Mouse (Mus musculus): Measurements from ENCODE around the gene Ppp1r32. TPM values are rescaled to one million over a fixed set of nuclear protein-coding genes. Genes with fewer than 3 reads are reported as not detected.

Ppp1r32 gene
- polyA plus RNA-seq, 1 experiment from 2014 or later, result 0.14 TPM

- H3K27me3 ChIP-seq, result peaks cover 48% of the 10 kb centered on the region
- no peak for DNase-seq (ENCODE audit: low read depth, low spot score)
- POLR2A ChIA-PET, result no interaction called here
- in situ Hi-C loops (cut with MboI; ENCODE audit: low pct_unique_long_range_greater_than_20kb), result no loop called here
- no peak for TF ChIP-seq CTCF (IDR thresholded peaks at IDR 0.05)
- CTCF ChIA-PET, result no interaction called here
- ATAC-seq, result no peak
Measured at GRCm38 (mm10) chr19:10429371-10429770, 53.4 kb downstream of the Ppp1r32 start.

- no peak for ATAC-seq
- DNase-seq (ENCODE audit: low read depth, low spot score), result no peak
- POLR2A ChIA-PET, result no interaction called here
- in situ Hi-C loops (cut with MboI; ENCODE audit: low pct_unique_long_range_greater_than_20kb), result no loop called here
- CTCF ChIA-PET, result no interaction called here
- peaks cover 44% of the 10 kb centered on the region for H3K27me3 ChIP-seq
- no peak for TF ChIP-seq CTCF (IDR thresholded peaks at IDR 0.05)
Measured at GRCm38 (mm10) chr19:10427431-10427830, 55.3 kb downstream of the Ppp1r32 start.

- H3K27me3 ChIP-seq, result peaks cover 38% of the 10 kb centered on the region
- no peak for DNase-seq (ENCODE audit: low read depth, low spot score)
- in situ Hi-C loops (cut with MboI; ENCODE audit: low pct_unique_long_range_greater_than_20kb), result no loop called here
- ATAC-seq, result no peak
- ChIA-PET CTCF (no interaction called here), POLR2A (no interaction called here)
- TF ChIP-seq CTCF (IDR thresholded peaks at IDR 0.05), result no peak
Measured at GRCm38 (mm10) chr19:10426793-10427192, 55.9 kb downstream of the Ppp1r32 start.

- ChIA-PET POLR2A (no interaction called here), CTCF (no interaction called here)
- in situ Hi-C loops (cut with MboI; ENCODE audit: low pct_unique_long_range_greater_than_20kb), result no loop called here
- no peak for TF ChIP-seq CTCF (IDR thresholded peaks at IDR 0.05)
- DNase-seq (ENCODE audit: low read depth, low spot score) (no peak), ATAC-seq (no peak)
- peaks cover 38% of the 10 kb centered on the region for H3K27me3 ChIP-seq
Measured at GRCm38 (mm10) chr19:10426312-10426711, 56.4 kb downstream of the Ppp1r32 start.

- H3K27me3 ChIP-seq, result peaks cover 39% of the 10 kb centered on the region
- in situ Hi-C loops (cut with MboI; ENCODE audit: low pct_unique_long_range_greater_than_20kb), result no loop called here
- no peak for ATAC-seq
- DNase-seq (ENCODE audit: low read depth, low spot score), result no peak
- ChIA-PET POLR2A (no interaction called here), CTCF (no interaction called here)
- TF ChIP-seq CTCF (IDR thresholded peaks at IDR 0.05), result no peak
Measured at GRCm38 (mm10) chr19:10425484-10426270, 57.1 kb downstream of the Ppp1r32 start.

- in situ Hi-C loops (cut with MboI; ENCODE audit: low pct_unique_long_range_greater_than_20kb), result no loop called here
- DNase-seq (ENCODE audit: low read depth, low spot score), result no peak
Measured at GRCm38 (mm10) chr19:10424751-10425150, 58.0 kb downstream of the Ppp1r32 start.

More at GRCm38 (mm10) chr19:10424751-10425150, 58.0 kb downstream of the Ppp1r32 start:
- TF ChIP-seq CTCF (IDR thresholded peaks at IDR 0.05), result no peak
- ChIA-PET CTCF (interaction anchor here (1.0 kb wide), 1 partner anchor 84 kb away, joined by 3 read pairs; no protein-coding TSS in a partner anchor), POLR2A (no interaction called here)
- no peak for ATAC-seq
- H3K27me3 ChIP-seq, result peaks cover 33% of the 10 kb centered on the region

Other genes starting within 250 kb of the Ppp1r32 start
- gene Myrf, start 242.2 kb downstream of the Ppp1r32 start, polyA plus RNA-seq (2021), result 0.45 TPM
- gene Dagla, start 178.1 kb downstream of the Ppp1r32 start, polyA plus RNA-seq (2021), result 2.9 TPM
- 4.1 TPM for gene Syt7, start 93.8 kb downstream of the Ppp1r32 start, polyA plus RNA-seq (2021)
- gene Lrrc10b, start 25.5 kb downstream of the Ppp1r32 start, polyA plus RNA-seq (2021), result 0.06 TPM
- gene Cpsf7, start 42.3 kb upstream of the Ppp1r32 start, polyA plus RNA-seq (2021), result 71.9 TPM
- 81.9 TPM for gene Sdhaf2, start 43.2 kb upstream of the Ppp1r32 start, polyA plus RNA-seq (2021)
- 36.5 TPM for gene Tmem216, start 73.3 kb upstream of the Ppp1r32 start, polyA plus RNA-seq (2021)
- gene Cyb561a3, start 94.2 kb upstream of the Ppp1r32 start, polyA plus RNA-seq (2021), result 40.0 TPM
- gene Tmem138, start 94.4 kb upstream of the Ppp1r32 start, polyA plus RNA-seq (2021), result 50.3 TPM
- gene Ddb1, start 122.4 kb upstream of the Ppp1r32 start, polyA plus RNA-seq (2021), result 622 TPM
- 39.4 TPM for gene Tkfc, start 122.7 kb upstream of the Ppp1r32 start, polyA plus RNA-seq (2021)
- gene Vwce, start 151.3 kb upstream of the Ppp1r32 start, polyA plus RNA-seq (2021), result 0.06 TPM
- gene Pga5, start 195.1 kb upstream of the Ppp1r32 start, polyA plus RNA-seq (2021), result 0.06 TPM
- 52.9 TPM for gene Vps37c, start 205.8 kb upstream of the Ppp1r32 start, polyA plus RNA-seq (2021)